Mouse (Mus musculus) brown adipose tissue, adult 24 weeks (tissue): Measurements from ENCODE around the gene Rnf26. TPM values are rescaled to one million over a fixed set of nuclear protein-coding genes. Genes with fewer than 3 reads are reported as not detected.

Source experiments
- H3K27ac ChIP-seq: fragments of 200-500 bp; replicated peaks from 2 replicates; pipeline ENCODE4 v1.5.1; 2012; ENCODE audit warnings: low read depth, mild to moderate bottlenecking, low read length
- H3K4me1 ChIP-seq: fragments of 200-500 bp; 2 replicates; pipeline ENCODE4 v1.6.1; 2012; ENCODE audit warnings: low read length, mixed read lengths; ENCODE audit not compliant: control insufficient read depth, insufficient read depth, insufficient read length
- H3K4me3 ChIP-seq: fragments of 200-500 bp; 2 replicates; pipeline ENCODE4 v1.5.1; 2012; ENCODE audit warnings: low read depth, mild to moderate bottlenecking, low read length, moderate library complexity; ENCODE audit not compliant: insufficient read depth
- polyA plus RNA-seq: library from polyadenylated mRNA; stranded (reverse); fragments of >200 nt; gene quantifications from 2 replicates; pipeline ENCODE4 v1.2.4, GENCODE M21; 2012; ENCODE audit not compliant: missing spikeins, insufficient read depth, insufficient read length

Gene Rnf26
- polyA plus RNA-seq, 1 experiment = 8.7 TPM

DNA sequence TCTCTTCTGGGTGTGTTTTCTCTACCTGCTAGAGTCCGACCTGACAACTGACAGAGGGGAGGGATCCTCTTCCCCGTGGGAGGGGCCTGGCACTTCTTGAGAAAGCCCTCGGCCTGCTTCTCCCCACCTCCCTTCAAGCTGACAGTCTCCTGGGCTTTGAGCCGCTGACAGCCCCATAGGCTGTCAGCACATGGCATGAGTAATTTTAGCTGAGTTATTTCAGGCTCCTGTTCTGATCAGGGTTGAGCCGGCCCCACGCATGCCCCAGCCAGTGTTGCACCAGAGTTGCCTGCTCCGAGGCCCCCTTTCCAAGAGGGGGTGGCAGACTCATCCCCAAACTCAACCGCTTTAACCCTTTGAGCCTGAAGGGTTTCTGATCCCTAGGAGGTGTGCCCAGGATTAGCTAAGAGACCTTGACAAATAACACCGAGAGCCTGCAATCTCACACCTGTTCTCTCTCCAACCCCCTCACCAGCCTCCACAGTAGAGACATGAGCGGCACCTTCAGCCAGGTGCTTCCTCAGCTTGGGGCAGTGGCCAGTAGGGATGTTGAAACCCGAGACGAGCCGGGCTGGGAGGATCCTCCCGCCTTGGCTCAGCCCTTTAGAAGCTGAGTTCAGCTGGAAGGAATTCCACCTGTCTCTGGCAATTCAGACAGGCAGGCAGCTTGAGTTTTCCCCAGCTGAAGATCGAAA is 25.4 kb downstream of the Rnf26 start:
- Histone ChIP-seq H3K4me3 (no peak overlapping the region), H3K4me1 (peaks cover 16% of the 10 kb centered on the region), H3K27ac (0 out of 2 replicates have a peak overlapping the region, but pooled peaks have one; percentile 31)

DNA sequence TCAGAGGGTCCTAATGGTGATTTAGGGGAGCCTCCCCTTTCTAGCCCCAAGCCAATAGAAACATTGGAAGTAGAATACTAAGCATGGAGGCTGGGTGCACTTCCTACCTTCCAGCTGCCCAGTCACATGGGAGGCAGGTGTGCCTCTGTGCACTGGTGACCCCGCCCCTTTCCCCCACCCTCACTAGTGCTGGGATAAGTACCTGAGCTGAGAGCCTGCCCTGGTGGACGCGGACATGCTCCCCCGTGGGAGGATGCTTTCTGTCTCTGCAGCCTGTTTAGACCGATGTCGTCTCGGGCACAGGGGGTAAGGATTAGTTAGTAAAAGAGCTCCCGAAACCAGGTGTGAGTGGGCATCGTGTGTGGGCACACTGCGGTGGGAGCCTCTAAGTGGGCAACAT is 26.4 kb downstream of the Rnf26 start:
- H3K4me1 ChIP-seq = peaks cover 16% of the 10 kb centered on the region
- 0 out of 2 replicates have a peak overlapping the region, but pooled peaks have one; percentile 1 for H3K27ac ChIP-seq
- H3K4me3 ChIP-seq = no peak overlapping the region

DNA sequence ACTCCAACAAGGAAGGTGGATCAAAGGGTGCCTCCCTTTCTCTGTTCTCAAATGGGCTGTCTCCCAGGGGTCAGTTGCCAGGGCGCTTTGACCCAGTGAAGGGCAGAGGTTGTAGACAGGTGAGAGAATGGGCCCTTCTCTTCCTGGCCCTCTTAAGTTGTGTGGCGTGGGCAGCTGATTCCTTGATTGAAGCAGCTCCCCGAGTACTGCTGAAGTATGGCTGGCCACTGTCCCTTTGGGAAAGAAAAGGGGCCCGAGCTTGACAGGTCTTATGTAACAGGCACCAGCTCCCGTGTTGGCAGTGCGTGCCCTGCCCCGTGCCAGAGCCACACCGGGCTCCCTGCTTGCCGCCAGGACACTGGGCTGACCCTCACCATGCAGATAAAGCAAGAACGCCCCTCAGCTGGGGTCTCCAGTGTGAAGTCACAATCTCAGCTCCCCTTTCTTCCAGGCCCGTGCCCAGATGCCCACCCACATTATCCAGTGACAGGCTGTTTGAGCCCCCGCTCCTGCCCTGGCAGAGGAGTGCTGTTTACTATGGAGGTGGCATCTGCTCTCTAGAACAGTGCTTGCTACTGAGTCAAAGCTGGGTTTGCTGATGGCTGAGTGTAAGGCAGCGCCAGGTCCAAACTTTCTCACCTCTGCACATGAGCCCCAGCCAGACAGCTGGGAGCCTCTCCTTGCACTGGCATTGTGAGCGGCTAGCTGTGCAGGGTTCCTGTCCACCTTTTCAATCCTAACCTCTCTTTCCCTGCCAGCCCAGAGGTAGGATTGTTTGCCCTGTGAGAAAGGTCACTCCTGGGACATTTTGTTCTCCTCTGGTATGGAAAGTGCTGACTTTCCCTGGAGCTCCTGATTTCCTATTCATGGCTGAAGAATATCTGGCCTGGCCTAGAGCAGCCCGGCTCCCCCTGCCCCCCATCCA is 27.3 kb downstream of the Rnf26 start:
- Histone ChIP-seq H3K27ac (peak overlapping the region; percentile 66), H3K4me3 (peak overlapping the region; percentile 87), H3K4me1 (peaks cover 16% of the 10 kb centered on the region)

DNA sequence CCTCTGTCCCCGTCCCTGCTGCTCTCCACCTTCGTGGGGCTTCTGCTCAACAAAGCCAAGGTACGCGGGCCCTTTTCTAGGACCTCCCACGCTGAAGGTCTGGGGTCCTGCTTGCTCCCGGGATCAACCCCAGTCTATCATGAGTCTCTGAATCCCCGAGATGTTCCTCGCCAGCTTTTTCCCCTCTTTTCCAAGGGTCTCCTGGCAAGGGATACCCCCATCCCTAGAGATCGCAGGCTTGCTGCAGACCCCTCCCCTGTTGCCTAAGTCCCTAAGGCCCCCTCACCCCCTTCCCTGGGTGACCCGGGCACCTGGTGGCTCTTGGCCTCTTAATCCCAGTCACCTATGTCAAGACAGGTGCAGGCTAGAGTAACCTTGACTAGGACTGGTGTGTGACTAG is 28.0 kb downstream of the Rnf26 start:
- peak overlapping the region; percentile 66 for H3K27ac ChIP-seq
- peak overlapping the region; percentile 87 for H3K4me3 ChIP-seq
- H3K4me1 ChIP-seq = peaks cover 16% of the 10 kb centered on the region

DNA sequence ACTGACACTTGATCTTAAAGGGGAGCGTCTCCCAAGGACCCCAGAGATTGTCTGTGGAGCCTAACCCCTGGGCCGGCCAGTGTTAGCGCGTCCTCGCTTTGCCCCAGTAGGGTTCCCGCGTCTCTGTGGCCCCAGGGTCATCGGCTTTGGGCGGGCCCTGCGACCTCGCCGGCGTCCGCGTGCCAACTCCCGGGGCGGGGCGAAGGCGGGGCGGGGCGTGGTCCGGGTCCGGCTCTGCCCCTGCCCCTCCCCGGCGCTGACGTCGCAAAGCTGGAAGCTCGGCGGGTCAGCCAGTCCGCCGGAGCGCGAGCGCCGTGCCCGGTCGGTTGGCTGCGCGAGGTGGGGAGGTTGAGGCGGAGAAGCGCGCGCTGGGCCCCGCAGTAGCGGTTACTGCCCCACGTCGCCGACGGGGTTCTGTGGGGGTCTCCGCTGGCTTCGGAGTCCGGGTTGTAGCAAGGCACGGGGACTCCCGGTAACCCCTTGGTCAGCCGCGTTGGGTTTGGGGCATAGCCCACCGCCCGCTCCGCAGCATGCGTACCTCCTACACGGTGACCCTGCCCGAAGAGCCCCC is 28.6 kb downstream of the Rnf26 start:
- Histone ChIP-seq H3K27ac (peak overlapping the region; percentile 66), H3K4me3 (peak overlapping the region; percentile 87), H3K4me1 (peaks cover 13% of the 10 kb centered on the region)

DNA sequence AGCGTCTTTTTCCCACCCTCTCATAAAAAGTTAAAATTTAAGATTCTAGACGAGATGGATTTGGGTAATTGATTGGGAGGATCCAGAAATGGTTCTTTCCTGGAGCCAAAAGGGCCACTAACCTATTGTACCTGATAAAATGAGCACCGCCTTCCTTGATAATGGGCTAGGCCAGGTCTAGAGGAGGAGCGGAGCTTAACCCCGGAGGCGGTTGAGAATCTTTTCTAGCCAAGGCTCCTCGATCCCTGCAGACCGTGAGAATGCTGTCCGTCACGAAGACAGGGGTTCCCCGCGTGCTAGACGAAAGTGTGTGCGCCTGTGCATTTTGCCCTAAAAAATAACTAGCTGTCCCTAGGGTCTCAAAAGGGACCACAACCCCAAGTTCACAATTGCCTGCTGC is 29.1 kb downstream of the Rnf26 start:
- Histone ChIP-seq H3K27ac (0 out of 2 replicates have a peak overlapping the region, but pooled peaks have one; percentile 13), H3K4me3 (peak overlapping the region; percentile 54), H3K4me1 (peaks cover 11% of the 10 kb centered on the region)

DNA sequence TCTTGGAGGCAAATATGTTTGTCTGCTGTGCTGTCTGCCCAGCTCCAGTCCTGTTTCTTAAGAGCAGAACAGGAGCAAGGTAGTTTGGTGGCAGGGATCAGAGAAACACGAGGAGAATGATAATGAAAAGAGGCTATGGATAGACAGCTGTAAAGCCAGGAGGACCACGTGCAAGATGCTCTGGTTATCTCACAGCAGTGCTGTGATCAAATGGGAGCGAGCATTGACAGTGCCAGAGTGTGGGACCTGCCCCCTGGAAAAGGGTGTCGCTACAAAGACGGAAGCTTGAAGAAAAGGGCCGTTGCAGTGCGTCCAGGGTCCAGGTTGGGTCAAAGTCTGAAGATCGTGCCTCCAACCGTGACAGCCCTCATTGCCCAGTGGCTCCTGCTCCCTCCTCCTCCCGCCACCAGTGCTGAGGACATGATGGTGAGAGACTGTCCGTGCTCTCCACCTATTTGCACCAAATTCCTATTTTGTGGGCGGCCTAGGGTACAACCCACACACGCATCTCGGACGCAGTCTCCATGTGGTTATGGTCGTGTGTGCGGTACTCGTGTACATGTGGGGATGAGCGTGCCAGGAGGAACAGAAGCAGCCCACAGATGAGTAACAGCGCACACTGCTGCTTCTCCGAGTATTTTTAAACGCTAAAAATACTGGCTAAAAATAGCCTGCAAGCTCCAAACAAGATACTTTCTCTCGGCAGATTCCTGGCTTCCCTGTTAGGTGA is 29.8 kb downstream of the Rnf26 start:
- H3K27ac ChIP-seq = no peak overlapping the region
- H3K4me1 ChIP-seq = peaks cover 7% of the 10 kb centered on the region
- peak overlapping the region; percentile 54; the same call in 1 of the 2 replicates for H3K4me3 ChIP-seq

DNA sequence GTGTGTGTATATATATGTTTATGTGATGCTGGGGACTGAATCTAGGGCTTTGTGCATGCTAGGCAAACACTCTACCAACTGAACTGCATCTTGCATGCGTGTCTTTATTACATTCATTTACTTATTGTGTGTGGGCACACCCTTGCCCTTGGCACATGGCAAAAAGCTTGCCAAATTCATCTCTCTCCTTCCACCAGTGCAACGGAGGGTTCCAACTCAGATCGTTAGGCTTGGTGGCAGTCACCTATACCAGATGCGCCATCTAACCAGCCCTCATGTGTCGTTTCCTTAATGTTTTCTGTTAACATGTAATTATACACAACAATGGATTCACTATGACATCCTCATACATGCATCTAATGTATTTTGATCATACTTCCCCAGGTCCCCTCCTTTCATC is 31.1 kb downstream of the Rnf26 start:
- Histone ChIP-seq H3K4me3 (no peak overlapping the region), H3K4me1 (peaks cover 3% of the 10 kb centered on the region), H3K27ac (no peak overlapping the region)

DNA sequence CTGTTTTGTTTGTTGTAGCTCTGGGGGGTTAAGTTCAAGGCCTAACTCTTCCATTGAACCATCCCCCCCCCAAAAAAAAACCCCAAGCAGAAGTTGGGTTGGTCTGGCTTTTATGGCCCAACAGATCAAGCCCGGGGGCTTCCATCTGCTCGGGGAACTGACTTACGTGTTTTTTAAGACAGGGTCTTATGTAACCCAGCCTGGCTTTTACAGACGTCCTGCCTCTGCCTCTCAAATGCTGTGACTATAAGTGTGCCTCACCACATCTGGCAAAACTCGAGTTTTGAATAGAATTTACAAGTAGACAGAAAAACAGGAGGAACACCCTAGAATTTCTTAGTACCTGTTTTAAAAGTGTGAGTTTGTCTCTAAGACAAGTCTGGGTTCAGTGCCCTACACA is 31.7 kb downstream of the Rnf26 start:
- Histone ChIP-seq H3K4me1 (peaks cover 3% of the 10 kb centered on the region), H3K27ac (no peak overlapping the region), H3K4me3 (no peak overlapping the region)

DNA sequence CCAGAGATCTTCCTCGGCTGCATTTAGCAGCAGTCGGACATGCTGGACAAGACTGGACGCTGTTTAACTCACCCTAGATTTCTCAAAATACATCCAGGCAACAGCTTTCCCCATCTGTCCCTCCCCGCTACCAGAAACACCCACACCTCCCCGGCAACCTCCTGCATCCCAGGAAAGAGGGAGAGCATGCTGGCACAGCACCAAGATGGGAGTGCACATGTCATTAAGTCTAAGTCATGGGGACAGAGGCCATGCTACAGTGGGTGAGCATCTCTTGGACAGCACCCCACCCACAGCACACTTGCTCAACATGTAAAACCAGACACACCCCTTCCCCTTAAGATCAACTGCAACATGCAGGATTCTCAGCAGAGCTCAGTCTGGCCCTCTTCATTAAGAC is 32.4 kb downstream of the Rnf26 start:
- peaks cover 3% of the 10 kb centered on the region for H3K4me1 ChIP-seq
- H3K27ac ChIP-seq = no peak overlapping the region
- H3K4me3 ChIP-seq = no peak overlapping the region

DNA sequence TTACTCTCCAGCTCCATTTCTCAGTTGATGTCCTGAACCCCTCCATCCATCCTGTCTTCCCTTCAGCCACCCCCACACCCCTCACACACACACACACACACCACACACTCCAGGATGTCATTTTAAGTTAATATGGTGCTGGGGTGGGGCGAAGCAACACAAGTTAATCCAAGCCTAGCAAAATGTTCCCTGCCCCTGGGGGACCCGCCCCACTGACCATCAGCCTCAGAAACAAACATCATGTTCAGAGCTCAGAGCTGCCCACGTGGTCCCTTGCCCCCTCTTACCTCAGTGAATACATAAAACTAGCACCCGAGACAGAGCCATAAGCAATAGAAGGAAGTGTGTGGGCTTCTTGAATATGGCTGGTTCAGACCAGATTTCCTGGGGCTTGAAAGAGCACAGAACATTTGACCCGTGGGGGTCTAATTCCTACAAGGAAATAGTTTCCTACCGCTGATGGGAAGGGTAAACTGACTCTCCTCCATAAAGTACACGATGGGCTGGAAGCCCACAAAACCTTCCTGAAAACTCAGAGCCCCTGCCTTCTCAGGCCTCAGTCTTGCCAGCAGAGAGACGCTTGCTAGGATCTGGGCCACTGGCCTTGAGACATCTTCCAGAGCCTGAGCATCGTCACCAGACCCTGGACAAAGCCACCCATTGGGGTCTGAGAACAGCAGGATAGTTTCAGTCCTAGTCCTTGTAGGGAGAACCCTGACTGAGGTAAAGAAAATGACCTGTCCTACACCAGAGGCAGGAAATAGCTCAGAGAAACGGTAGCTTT is 33.1 kb downstream of the Rnf26 start:
- Histone ChIP-seq H3K27ac (no peak overlapping the region), H3K4me1 (peaks cover 3% of the 10 kb centered on the region), H3K4me3 (no peak overlapping the region)

DNA sequence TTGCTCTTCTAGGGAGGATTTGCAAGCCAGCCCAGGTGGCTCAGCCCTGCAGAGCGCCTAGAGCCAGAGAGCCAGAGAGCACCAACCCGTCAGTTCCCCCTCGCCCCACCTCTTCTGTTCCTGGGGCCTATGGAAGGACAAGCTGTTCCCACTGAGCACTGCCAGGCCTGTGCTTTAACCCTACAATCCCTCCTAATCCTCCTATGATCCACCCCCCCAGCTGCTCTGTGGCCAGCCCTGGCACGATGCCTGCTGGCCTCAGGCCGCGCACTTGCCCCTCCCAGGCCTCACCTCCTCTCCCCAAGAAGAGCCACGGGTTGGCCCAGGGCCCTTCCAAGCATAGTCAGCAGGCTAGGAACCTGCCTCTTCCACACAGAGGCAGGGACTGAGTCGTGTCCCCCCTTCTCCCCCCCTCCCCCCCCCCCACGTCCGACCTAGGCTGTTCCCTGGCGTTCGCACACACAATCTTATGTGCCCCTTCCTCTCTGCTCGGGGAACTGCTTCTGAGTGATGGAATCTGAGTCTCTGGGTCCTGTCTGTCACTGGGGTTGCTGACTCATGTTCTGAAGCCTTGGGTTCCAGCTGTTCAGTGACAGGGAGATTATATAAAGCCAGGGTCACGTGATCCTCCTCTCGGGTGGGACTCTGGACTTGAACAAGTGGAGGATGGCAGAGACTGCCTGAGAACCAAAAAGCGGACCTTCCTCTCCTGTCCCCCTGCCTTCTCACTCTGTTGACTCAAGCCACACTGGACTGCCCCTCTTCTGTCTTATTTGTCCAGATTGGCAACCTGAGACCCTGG is 34.2 kb downstream of the Rnf26 start:
- Histone ChIP-seq H3K27ac (no peak overlapping the region), H3K4me3 (no peak overlapping the region), H3K4me1 (no peaks in the 10 kb centered on the region; the same call in 1 of the 2 replicates)

DNA sequence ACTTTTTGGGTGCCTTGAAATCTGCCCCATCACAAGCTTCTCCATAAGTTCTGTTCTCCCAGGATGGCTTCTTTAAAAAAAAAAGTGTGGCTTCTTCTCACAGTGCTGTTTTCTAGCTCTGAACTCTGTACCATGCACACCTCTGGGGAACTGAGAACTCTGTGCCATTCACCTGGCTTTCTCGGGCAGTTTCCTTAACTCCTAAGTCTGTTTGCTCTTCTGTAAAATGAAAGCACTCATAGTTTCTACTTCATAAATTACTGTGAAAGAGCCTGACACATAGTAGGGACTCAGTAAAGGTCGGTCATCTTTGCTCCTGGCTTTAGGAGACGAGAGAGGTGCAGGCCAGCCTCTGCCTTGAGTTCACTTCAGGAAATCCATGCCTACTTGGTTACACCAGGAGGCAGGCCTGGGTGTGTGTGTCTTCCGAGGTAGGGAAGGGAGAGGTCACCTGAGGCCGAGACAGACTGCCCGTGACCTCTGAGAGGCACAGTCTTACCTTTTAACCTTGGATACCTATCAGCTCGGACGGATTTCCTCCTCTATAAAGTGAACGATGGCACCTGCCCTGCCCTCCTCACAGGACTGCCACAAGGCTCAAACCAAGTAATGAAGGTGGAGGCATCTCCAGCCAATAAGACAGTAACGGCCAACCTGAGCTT is 35.0 kb downstream of the Rnf26 start:
- Histone ChIP-seq H3K4me1 (no peaks in the 10 kb centered on the region; the same call in 1 of the 2 replicates), H3K4me3 (no peak overlapping the region), H3K27ac (no peak overlapping the region)
